Mouse (Mus musculus): ENCODE measurements at regions not wholly inside any gene's neighbourhood (a gene's known extent, or its start where the extent isn't known, plus 50 kb on each side); places are given as distances from the start of the nearest gene placed in this dataset.

DNA sequence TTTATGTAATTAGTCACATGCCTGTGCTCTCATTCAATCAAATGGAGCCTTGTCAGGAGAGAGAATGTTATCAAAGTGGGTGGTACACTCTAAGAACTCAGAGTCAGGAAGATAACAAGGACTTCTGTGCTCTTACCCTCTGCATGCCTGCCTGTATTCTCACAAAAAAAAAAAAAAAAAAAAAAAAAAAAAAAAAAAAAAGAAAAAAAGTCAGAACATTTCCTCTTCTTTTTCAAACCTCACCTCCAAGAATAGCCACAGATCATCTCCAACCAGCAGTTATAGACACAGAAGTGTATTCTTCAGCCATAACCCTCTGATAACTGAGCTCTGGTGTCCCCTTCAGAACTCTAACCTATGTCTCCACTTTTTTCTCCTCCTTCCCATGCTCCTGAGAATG, 77.5 kb downstream of the Abo start:
- no peak for DNase-seq (ENCODE audit: low spot score)

DNA sequence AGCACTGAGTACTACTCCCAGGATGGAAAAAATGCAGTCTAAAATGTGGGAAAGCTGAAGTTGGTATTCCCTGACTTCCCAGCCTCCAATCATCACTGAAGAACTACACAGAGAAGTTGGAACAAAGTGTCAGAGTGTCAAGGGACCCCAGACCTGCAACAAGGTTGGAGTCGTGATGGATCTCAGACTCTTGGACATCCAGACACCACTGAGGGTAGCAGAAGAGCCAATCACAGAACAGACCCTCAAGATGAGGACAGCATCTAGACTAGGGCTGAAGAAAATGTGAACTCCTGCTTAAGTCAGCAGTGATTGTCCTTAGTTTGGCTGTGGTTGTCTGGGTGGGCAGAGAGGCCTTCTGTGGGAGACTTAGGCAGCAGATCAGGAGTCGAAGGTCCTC, 87.8 kb downstream of the Abo start:
- peak; percentile 2 for DNase-seq (ENCODE audit: low spot score)

DNA sequence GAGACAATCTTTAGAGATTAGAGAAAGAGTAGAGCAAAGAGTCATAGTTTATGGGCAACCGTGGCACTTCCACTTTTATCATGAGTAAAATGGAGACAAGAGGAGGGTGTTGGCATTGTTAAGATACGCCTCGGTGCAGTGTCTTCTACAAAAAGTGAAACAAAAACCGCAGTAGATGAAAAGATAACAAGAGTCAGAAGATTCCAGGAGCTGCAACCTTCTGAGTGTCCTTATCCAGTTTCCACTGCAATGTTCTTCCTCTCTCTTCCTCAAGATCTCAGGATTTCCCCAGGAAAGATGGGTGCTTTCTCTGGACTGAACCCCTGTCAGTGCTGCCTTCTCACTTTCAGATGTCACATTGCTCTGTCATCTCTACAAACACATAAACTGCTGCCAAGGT, 82.3 kb upstream of the Lcn4 start:
- DNase-seq (ENCODE audit: low spot score), result no peak

DNA sequence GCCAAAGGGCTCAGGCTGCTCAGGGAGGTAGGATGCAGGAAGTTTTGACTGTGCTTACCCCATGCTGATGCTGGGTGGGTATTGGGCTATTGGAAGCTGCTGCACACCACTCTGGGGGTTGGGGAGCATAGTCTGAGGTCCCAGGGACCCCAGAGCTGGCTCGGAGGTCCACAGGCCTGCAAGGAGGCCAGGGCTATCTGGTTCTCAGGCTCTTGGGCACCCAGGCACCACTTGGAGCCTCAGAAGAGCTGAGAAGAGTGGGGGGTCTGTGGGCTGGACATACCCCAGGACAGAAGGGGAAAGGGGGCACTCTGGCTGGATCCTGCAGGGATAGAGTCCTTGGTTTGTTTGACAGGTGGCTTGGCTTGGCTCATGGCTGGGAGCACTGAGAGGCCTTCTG, 80.8 kb upstream of the Lcn4 start:
- no peak for DNase-seq (ENCODE audit: low spot score)

- DNase-seq (ENCODE audit: low spot score), result no peak
Measured at GRCm38 (mm10) chr2:26744341-26744740, 73.3 kb upstream of the Lcn4 start.

GRCm38 (mm10) chr2:26738926-26739325, 67.8 kb upstream of the Lcn4 start:
- DNase-seq (ENCODE audit: low spot score), result no peak

GRCm38 (mm10) chr2:26737725-26738124, 66.6 kb upstream of the Lcn4 start:
- DNase-seq (ENCODE audit: low spot score), result no peak
